Mouse (Mus musculus) lung, postnatal 25 days (tissue): ENCODE data around the gene S100a11.

Experiments used
- DNase-seq: peaks from one replicate; pipeline ENCODE4 v3.0.0; 2022; ENCODE audit warnings: low spot score

S100a11 gene

DNA sequence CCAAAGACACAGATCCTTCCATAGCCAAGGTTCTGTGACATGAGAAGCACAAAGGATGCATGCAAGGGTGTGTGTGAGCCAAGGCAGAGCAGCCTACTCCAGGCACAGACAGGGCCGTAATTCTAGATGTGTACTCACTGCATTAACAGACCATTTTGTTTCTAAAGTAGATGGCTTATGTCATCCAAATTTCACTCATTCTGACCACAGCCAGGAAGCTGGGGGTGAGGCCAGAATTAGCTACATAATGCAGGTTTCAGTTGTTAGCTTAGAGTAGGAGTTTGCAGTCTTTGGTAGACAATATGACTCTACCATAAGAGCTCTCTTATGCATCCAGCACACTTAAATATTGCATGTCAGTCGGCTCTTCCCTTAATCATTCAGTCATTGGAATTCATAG is 42.1 kb downstream of the S100a11 start:
- DNase-seq = no peak

DNA sequence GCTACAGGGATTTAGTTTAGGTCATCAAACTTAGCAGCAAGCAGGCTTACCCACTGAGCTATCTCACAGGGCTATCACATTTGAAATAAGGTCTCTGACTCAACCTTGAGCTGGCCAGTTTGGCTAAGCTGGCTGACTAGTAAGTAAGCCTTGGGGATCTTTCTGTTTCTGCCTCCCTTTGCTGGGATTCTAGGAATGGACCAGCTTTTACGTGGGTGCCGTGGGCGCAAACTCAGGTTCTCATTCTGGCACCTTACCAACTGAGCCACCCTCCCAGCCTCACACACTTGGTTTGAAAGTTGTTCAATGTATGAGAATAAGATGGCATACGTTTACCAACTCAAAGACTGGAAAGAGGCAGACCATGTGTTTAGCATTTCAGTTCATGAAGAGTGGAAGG is 42.9 kb downstream of the S100a11 start:
- no peak for DNase-seq

- DNase-seq = no peak
Measured at GRCm38 (mm10) chr3:93566892-93567291, 46.6 kb downstream of the S100a11 start.

DNA sequence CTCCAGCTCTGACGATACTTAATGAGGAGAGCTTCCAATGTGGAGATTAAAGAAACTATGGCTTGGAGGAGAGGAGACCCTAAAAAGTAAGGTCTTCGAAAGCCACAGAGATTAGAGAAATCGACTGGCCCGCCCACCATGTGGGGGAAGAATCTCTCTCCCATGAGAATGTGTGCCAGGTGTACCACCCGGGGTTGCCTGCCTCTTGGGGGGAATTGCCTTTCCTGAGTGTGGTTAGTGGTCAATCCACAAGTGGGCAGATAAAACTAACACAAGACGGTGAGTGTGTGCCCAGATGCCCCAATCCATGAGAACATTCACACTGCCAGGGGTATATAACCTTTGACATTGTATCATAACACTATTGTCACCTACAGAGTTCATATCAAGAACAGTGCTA is 47.4 kb downstream of the S100a11 start:
- no peak for DNase-seq

GRCm38 (mm10) chr3:93568428-93569040 is 48.2 kb downstream of the S100a11 start:
- DNase-seq = peak; percentile 87

- DNase-seq = no peak
Measured at GRCm38 (mm10) chr3:93569046-93569445, 48.8 kb downstream of the S100a11 start.

DNA sequence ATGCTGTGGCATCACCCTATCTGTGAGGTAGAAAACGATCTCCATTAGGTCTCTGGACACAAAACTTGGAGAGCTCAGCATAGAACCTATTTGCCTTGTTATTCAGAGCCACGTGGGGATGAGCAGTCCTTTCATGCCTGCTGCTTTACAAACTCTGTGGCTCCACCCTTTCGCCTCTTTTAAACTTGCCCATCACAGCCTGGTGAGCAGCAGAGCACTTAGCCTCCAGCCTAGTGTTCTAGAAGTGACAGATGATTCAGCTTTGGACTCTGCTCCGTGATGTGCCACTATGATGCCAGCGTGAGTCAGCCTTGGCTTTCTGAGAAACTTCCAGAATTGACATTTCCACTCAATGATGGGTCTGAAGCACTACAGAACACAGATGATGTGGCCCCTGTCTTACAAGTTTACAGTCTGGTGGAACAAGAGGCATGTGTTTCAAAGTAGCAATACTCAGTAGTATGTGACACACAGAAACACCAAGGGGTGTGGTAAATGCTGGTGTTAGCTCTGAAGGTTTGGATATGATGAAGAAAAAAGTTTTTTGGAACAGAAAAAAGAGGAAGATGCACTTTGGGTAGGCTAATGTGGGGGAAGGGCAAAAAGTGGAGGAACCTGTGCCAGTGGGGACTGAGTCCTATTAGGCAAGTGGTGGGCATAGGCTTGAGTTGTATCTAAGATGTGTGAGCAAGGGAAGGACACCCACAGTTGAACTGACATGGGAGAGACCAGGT is 51.9 kb downstream of the S100a11 start:
- DNase-seq = no peak
